Mouse (Mus musculus): ENCODE results near the gene Plcg1. TPM values are rescaled to one million over a fixed set of nuclear protein-coding genes. Genes with fewer than 3 reads are reported as not detected.

The Plcg1 gene
- polyA plus RNA-seq, 1 experiment from 2014 or later, result 40.2 TPM

DNA sequence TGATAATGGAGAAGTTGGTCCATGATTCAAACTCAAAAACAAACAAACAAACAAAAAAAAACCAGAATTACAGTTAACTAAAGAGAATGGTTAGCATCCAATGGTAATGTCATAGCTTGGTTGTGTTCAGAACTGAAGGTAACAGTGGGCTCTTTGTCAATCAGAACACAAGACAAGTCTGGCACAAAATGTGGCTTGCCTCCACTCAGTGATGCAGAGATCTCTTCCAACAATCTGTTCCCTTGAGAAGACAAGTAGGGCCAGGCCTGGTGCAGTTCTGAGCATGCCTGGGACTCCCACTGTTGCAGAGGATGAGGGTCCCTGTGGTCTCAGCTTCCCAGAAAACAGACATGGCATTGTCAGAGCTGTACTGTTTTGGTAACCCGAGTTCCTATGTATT, 39.8 kb downstream of the Plcg1 start:
- WGBS, result 85% methylated on average over 1 of the region's 1 CpGs
- ATAC-seq (no peak), DNase-seq (ENCODE audit: low spot score) (peak; percentile 31)
- H3K27ac ChIP-seq (ENCODE audit: low read depth, low read length), result no peak overlapping the region
- no peaks in the 10 kb centered on the region for H3K9me3 ChIP-seq (replicated peaks; ENCODE audit: control insufficient read depth, low read length)
- no peak overlapping the region for H3K4me3 ChIP-seq (ENCODE audit: low read depth, low read length)
- H3K27me3 ChIP-seq (replicated peaks; ENCODE audit: control insufficient read depth, insufficient read depth, low read length), result no peaks in the 10 kb centered on the region
- H3K9ac ChIP-seq (ENCODE audit: low read length), result no peak overlapping the region
- H3K36me3 ChIP-seq (ENCODE audit: control insufficient read depth, insufficient read depth, low read length), result 0 out of 2 replicates have a peak, but pooled peaks cover 18% of the 10 kb centered on the region
- no peak overlapping the region for H3K4me2 ChIP-seq (ENCODE audit: low read length)
- H3K4me1 ChIP-seq (ENCODE audit: control insufficient read depth, insufficient read depth, low read length), result no peaks in the 10 kb centered on the region

DNA sequence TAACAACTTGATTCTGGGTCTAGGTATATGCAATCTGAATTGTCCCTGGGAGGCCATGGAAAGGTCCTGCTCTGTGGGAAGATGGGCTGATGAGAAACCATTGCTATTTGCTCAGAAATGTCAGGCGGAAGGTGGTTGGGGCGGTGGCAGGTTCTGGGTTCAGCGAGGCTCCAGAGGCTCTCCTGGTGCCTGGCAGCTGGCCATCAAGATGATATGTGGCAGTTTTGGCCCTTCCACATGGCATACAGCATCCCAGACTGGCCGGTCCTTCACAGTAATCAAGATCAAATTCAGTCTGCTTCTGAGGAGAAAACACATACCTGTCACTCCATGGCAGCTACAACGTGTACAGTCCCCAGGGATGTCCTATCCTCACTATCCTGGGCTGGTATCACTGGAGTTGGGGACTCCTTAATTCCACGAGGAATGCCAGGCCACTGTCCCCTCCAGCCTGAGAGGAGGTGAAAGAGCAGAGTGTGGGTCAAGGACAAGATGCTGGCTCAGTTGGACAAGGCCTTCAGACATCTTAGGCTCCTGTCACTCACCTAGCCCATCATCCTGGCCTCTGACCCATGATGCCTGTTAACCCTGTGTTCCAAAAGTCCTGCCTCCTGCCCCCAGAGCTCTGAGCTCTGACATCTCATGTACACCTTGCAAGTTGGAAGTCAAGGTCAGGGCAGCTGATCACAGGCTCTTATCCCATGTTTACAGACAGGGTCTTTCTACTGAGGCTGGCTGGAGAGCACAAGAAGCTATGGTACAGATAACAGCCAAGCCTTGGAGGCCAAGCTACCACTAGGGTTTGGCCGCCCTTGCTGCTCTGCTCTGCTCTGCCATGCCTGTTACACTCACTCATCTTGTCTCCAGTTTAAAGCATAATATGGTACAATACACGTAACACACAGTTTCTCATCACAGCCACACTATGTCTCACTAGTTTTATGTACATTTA, 40.5 kb downstream of the Plcg1 start:
- WGBS, result 88% methylated on average over 8 of the region's 8 CpGs
- Histone ChIP-seq H3K4me1 (ENCODE audit: control insufficient read depth, insufficient read depth, low read length) (no peaks in the 10 kb centered on the region), H3K27me3 (replicated peaks; ENCODE audit: control insufficient read depth, insufficient read depth, low read length) (no peaks in the 10 kb centered on the region), H3K9ac (ENCODE audit: low read length) (no peak overlapping the region), H3K27ac (ENCODE audit: low read depth, low read length) (no peak overlapping the region), H3K4me2 (ENCODE audit: low read length) (no peak overlapping the region), H3K9me3 (replicated peaks; ENCODE audit: control insufficient read depth, low read length) (no peaks in the 10 kb centered on the region), H3K36me3 (ENCODE audit: control insufficient read depth, insufficient read depth, low read length) (0 out of 2 replicates have a peak, but pooled peaks cover 14% of the 10 kb centered on the region), H3K4me3 (ENCODE audit: low read depth, low read length) (no peak overlapping the region)
- DNase-seq (ENCODE audit: low spot score) (no peak), ATAC-seq (no peak)

DNA sequence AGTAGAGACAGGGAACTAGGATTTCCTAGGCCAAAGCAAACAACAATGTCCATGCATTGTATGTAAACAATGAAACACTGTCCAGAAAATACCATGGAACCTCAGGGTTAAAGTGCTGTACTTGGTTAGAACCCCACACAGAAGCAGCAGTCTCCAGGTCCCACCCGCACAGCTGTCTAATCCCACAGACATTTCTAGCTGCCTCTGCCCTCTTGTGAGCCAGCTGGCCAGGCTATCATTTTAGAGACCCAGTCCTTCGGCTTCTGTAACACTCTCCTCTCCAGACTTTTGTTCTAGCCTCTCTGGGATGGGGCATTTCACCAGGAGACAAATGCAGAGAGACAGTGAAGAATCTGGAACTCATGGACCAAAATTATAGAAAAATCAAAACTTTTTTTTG, 46.9 kb downstream of the Plcg1 start:
- Histone ChIP-seq H3K27me3 (replicated peaks; ENCODE audit: control insufficient read depth, insufficient read depth, low read length) (no peaks in the 10 kb centered on the region), H3K9ac (ENCODE audit: low read length) (no peak overlapping the region), H3K36me3 (ENCODE audit: control insufficient read depth, insufficient read depth, low read length) (peaks cover 14% of the 10 kb centered on the region; the same call in 1 of the 2 replicates), H3K4me2 (ENCODE audit: low read length) (no peak overlapping the region), H3K9me3 (replicated peaks; ENCODE audit: control insufficient read depth, low read length) (no peaks in the 10 kb centered on the region), H3K4me1 (ENCODE audit: control insufficient read depth, insufficient read depth, low read length) (no peaks in the 10 kb centered on the region), H3K27ac (ENCODE audit: low read depth, low read length) (no peak overlapping the region), H3K4me3 (ENCODE audit: low read depth, low read length) (no peak overlapping the region)
- ATAC-seq, result no peak
- no peak for DNase-seq (ENCODE audit: low spot score)
- 87% methylated on average over 2 of the region's 2 CpGs for WGBS

DNA sequence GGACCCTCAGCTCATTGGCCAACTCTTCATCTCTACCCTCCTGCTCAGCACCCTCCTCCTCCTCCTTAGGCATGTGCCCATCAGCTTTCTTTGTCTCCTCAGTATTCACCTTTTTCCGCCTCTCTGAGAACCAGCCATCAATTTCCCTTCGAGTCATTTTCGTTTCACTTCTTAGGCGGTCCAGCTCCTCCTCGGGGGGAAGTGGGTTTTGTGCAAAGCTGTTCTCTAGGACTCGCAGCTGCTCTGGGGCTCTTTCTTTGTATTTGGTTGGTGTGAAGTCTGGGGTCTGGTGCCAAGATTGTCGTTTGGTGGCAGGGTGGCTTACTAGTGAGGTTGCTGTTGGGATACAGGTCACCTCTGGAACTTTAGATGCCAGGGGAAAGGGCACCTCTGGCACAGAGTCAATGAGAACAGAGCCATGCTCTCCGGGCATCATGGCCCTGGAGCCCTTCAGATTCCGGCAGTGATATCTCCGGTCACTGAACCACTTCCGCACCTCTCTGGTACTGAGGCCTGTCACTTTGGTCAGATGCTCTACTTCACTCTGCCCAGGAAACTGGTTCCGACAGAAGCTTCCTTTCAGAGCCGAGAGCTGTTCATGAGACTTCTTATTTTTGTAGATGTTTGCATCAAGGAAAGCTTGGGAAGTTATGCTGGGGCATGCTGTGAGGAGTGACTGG, 49.2 kb downstream of the Plcg1 start:
- H3K4me3 ChIP-seq (ENCODE audit: low read depth, low read length), result no peak overlapping the region
- H3K27me3 ChIP-seq (replicated peaks; ENCODE audit: control insufficient read depth, insufficient read depth, low read length), result no peaks in the 10 kb centered on the region
- DNase-seq (ENCODE audit: low spot score) (no peak), ATAC-seq (no peak)
- H3K9me3 ChIP-seq (replicated peaks; ENCODE audit: control insufficient read depth, low read length), result no peaks in the 10 kb centered on the region
- H3K36me3 ChIP-seq (ENCODE audit: control insufficient read depth, insufficient read depth, low read length), result peaks cover 14% of the 10 kb centered on the region; the same call in 1 of the 2 replicates
- 88% methylated on average over 13 of the region's 13 CpGs for WGBS
- H3K4me2 ChIP-seq (ENCODE audit: low read length), result no peak overlapping the region
- no peak overlapping the region for H3K27ac ChIP-seq (ENCODE audit: low read depth, low read length)
- H3K9ac ChIP-seq (ENCODE audit: low read length), result no peak overlapping the region
- H3K4me1 ChIP-seq (ENCODE audit: control insufficient read depth, insufficient read depth, low read length), result no peaks in the 10 kb centered on the region

DNA sequence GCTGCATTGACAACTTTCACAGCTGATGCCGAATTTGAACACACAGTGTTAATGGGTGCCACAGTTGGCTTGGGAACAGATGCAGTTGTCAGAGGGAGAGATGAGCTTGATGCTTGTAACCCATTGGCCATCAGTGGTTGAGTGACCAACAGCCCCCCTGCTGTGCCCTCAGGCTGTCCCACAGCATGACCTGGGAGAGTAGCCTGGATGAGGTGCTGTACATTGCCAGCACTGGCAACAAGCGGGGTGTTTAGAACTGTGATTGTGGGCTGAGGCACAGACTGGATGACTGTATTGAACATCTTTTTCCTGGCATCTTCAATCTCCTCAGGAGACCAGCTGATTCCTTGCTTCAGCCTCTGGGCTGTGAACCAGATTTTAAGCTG, 49.7 kb downstream of the Plcg1 start:
- H3K9ac ChIP-seq (ENCODE audit: low read length), result no peak overlapping the region
- 93% methylated on average over 2 of the region's 2 CpGs for WGBS

DNA sequence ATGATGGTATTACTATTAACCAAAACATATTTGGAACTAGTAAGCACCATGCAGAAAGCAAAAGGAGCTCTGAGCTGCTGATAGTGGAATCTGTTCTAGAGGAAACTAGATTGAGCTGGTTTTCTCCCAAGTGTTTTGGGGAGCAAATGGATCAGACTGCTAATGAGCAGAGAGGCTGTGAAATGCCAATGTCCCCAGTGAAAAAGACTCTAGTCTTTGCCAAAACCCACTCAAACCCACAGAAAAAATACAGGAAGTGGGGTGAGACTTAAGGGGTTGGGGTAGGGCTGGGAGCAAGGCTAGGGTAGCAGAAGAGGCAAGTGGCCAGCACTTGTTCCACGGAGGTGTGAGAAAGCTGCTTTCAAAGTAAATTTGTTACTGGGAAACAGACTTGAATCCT, 55.2 kb downstream of the Plcg1 start:
- ATAC-seq (peak; percentile 44; the same call in 1 of the 2 replicates), DNase-seq (ENCODE audit: low spot score) (peak; percentile 51)
- Histone ChIP-seq H3K4me2 (ENCODE audit: low read length) (no peak overlapping the region), H3K27me3 (replicated peaks; ENCODE audit: control insufficient read depth, insufficient read depth, low read length) (no peaks in the 10 kb centered on the region), H3K36me3 (ENCODE audit: control insufficient read depth, insufficient read depth, low read length) (0 out of 2 replicates have a peak, but pooled peaks cover 1% of the 10 kb centered on the region), H3K9me3 (replicated peaks; ENCODE audit: control insufficient read depth, low read length) (no peaks in the 10 kb centered on the region), H3K9ac (ENCODE audit: low read length) (no peak overlapping the region), H3K4me1 (ENCODE audit: control insufficient read depth, insufficient read depth, low read length) (0 out of 2 replicates have a peak, but pooled peaks cover 2% of the 10 kb centered on the region), H3K4me3 (ENCODE audit: low read depth, low read length) (no peak overlapping the region), H3K27ac (ENCODE audit: low read depth, low read length) (no peak overlapping the region)
- 58% methylated on average over 1 of the region's 1 CpGs for WGBS

More for the DNA sequence above, 49.7 kb downstream of the Plcg1 start:
- DNase-seq (ENCODE audit: low spot score) (no peak), ATAC-seq (no peak)
- no peaks in the 10 kb centered on the region for H3K9me3 ChIP-seq (replicated peaks; ENCODE audit: control insufficient read depth, low read length)
- H3K4me3 ChIP-seq (ENCODE audit: low read depth, low read length), result no peak overlapping the region
- no peaks in the 10 kb centered on the region for H3K4me1 ChIP-seq (ENCODE audit: control insufficient read depth, insufficient read depth, low read length)
- H3K36me3 ChIP-seq (ENCODE audit: control insufficient read depth, insufficient read depth, low read length), result peaks cover 14% of the 10 kb centered on the region; the same call in 1 of the 2 replicates
- H3K27me3 ChIP-seq (replicated peaks; ENCODE audit: control insufficient read depth, insufficient read depth, low read length), result no peaks in the 10 kb centered on the region
- no peak overlapping the region for H3K27ac ChIP-seq (ENCODE audit: low read depth, low read length)
- no peak overlapping the region for H3K4me2 ChIP-seq (ENCODE audit: low read length)

DNA sequence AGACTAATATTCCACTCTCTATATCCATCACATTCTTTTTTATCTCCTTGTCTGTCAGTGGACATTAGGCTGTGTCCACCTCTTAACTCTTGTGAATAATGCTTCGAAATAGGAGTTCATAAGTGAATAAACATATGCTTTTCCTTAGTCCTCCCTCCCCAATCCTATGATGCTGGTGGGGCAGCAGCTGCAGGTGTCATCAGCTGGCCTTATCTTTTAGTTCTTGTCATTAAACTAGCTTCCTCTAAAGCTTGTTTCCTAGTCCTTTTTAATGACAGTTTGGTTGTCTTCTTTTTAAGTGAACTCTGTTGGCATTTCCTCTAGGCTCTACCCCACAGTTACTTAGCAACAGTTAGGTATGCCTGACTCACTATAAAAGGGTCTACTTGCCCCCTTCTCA, 57.9 kb downstream of the Plcg1 start:
- Histone ChIP-seq H3K4me1 (ENCODE audit: control insufficient read depth, insufficient read depth, low read length) (0 out of 2 replicates have a peak, but pooled peaks cover 2% of the 10 kb centered on the region), H3K27ac (ENCODE audit: low read depth, low read length) (no peak overlapping the region), H3K4me3 (ENCODE audit: low read depth, low read length) (no peak overlapping the region), H3K27me3 (replicated peaks; ENCODE audit: control insufficient read depth, insufficient read depth, low read length) (no peaks in the 10 kb centered on the region), H3K36me3 (ENCODE audit: control insufficient read depth, insufficient read depth, low read length) (no peaks in the 10 kb centered on the region), H3K9me3 (replicated peaks; ENCODE audit: control insufficient read depth, low read length) (no peaks in the 10 kb centered on the region), H3K4me2 (ENCODE audit: low read length) (no peak overlapping the region), H3K9ac (ENCODE audit: low read length) (no peak overlapping the region)
- ATAC-seq, result no peak
- DNase-seq (ENCODE audit: low spot score), result no peak
- WGBS, result 89% methylated on average over 1 of the region's 1 CpGs

DNA sequence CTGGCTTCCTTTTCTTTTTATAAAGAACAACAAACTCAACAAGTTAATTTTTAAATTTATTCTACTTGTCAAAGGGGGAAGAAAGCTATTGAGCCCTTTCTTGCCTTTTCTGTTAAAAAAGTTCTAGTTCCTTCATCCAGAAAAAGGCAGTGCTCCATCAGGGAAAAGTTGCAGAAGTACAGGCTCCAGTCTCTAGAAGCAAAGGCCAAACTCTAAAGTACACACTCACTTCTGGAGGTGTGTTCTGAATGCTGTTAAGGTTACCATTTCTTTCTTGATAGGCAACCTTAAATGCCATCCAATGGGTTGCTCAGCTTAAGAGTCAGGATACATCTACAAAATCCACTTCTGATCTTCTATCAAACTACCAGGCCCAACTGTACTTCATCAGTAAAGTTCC, 58.6 kb downstream of the Plcg1 start:
- H3K9me3 ChIP-seq (replicated peaks; ENCODE audit: control insufficient read depth, low read length), result no peaks in the 10 kb centered on the region
- H3K4me3 ChIP-seq (ENCODE audit: low read depth, low read length), result no peak overlapping the region
- no peak overlapping the region for H3K27ac ChIP-seq (ENCODE audit: low read depth, low read length)
- ATAC-seq, result no peak
- no peaks in the 10 kb centered on the region for H3K27me3 ChIP-seq (replicated peaks; ENCODE audit: control insufficient read depth, insufficient read depth, low read length)
- DNase-seq (ENCODE audit: low spot score), result no peak
- no peaks in the 10 kb centered on the region for H3K36me3 ChIP-seq (ENCODE audit: control insufficient read depth, insufficient read depth, low read length)
- 0 out of 2 replicates have a peak, but pooled peaks cover 2% of the 10 kb centered on the region for H3K4me1 ChIP-seq (ENCODE audit: control insufficient read depth, insufficient read depth, low read length)
- H3K9ac ChIP-seq (ENCODE audit: low read length), result no peak overlapping the region
- no peak overlapping the region for H3K4me2 ChIP-seq (ENCODE audit: low read length)

DNA sequence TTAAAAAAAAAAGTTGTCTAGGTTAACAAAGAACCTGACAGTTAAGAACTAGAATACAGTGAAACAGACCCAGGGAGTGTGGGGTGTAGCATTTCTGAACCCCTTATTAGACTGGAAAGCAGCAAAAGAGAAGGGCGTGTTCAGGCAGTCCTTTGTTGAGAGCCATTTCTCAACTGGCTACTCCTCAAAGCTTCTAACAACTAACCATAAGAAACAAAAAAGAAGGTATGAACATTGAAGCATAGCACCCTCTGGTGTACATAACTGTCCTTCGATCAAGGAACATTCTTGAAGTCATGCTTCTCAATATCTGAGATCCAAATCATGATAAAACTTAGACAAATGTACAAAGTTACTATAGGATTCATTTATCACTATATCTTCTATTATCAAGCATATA, 62.0 kb downstream of the Plcg1 start:
- Histone ChIP-seq H3K27me3 (replicated peaks; ENCODE audit: control insufficient read depth, insufficient read depth, low read length) (no peaks in the 10 kb centered on the region), H3K36me3 (ENCODE audit: control insufficient read depth, insufficient read depth, low read length) (no peaks in the 10 kb centered on the region), H3K4me1 (ENCODE audit: control insufficient read depth, insufficient read depth, low read length) (no peaks in the 10 kb centered on the region), H3K4me3 (ENCODE audit: low read depth, low read length) (no peak overlapping the region), H3K4me2 (ENCODE audit: low read length) (no peak overlapping the region), H3K9ac (ENCODE audit: low read length) (no peak overlapping the region), H3K27ac (ENCODE audit: low read depth, low read length) (no peak overlapping the region), H3K9me3 (replicated peaks; ENCODE audit: control insufficient read depth, low read length) (no peaks in the 10 kb centered on the region)
- ATAC-seq (no peak), DNase-seq (ENCODE audit: low spot score) (no peak)
- WGBS, result 72% methylated on average over 2 of the region's 2 CpGs
